Comparison of ENCODE assay signal across 28 mouse cellular contexts in the genomic region with DNA sequence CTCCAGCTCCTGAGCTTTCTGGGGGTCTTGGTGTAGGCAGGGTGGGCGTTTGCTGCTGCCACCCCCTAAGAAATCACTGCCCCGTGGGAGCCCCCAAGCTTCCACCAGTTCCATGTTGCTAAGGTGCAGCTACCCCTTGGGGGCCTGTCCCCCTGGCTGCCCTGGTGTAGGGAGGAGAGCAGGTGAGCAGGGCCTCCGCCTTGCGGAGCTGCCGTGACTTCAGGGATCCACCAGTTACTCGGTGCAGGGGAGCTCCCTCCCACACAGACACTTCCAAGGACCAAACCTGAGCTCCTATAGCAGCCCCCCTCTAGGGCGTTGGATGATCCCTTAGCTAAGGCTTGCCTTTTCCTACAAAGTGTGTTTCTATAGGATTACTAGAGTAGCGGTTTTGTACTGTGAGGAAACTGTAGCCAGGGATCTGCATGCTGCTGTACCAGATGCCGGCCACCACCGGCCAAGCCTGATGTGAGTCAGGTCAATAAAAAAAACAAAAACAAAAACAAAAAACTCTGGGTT. TPM values are rescaled to one million over a fixed set of nuclear protein-coding genes. Genes with fewer than 3 reads are reported as not detected.
A peak's percentile ranks its signal among the peaks of the same experiment; 100 is the strongest.
DNase-seq lines count a peak whose midpoint lies in the region; ATAC-seq and TF ChIP-seq lines count a peak whose summit lies in the region.
"Had no signal": no experiment of that assay in that cellular context is flagged by ENCODE, and none has a peak within 500 bp of the region (broad histone marks: within the 10 kb centered on the region; RNA-seq: fewer than 3 reads in every experiment).

No protein-coding gene starts in this region.

- H3K9ac ChIP-seq in forebrain, postnatal 0 days = no peak overlapping the region
- no peak overlapping the region for H3K9ac ChIP-seq in hindbrain, postnatal 0 days (replicated peaks; ENCODE audit: low read length)
- H3K9ac ChIP-seq in liver, embryonic 12.5 days = no peak overlapping the region
- H3K9ac ChIP-seq: embryonic facial prominence, embryonic 13.5 days; forebrain, embryonic 12.5 days; heart, embryonic 13.5 days; limb, embryonic 12.5 days; lung, embryonic 15.5 days; midbrain, embryonic 12.5 days had no signal

- 46% methylated on average over 10 of the region's 10 CpGs for WGBS in cerebellum, adult 2 months
- 77% methylated on average over 10 of the region's 10 CpGs for WGBS in forebrain, embryonic 10.5 days
- 77% methylated on average over 10 of the region's 10 CpGs for WGBS in forebrain, postnatal 0 days
- WGBS in hindbrain, postnatal 0 days = 68% methylated on average over 10 of the region's 10 CpGs
- 65% methylated on average over 10 of the region's 10 CpGs for WGBS in liver, embryonic 12.5 days (ENCODE audit: insufficient replicate concordance)

- intact Hi-C loops in left cerebral cortex, adult 2 months (cut with DNase I) = no loop called here

- no peak for ATAC-seq in forebrain, postnatal 0 days
- no peak for ATAC-seq in hindbrain, postnatal 0 days
- ATAC-seq in liver, embryonic 12.5 days = no peak
- ATAC-seq: intestine, embryonic 16.5 days had no signal

- no peak overlapping the region for H3K27ac ChIP-seq in cerebellum, adult 2 months (ENCODE audit: insufficient read depth, low read length)
- H3K27ac ChIP-seq in forebrain, embryonic 10.5 days = 0 out of 2 replicates have a peak overlapping the region, but pooled peaks have one; percentile 15
- no peak overlapping the region for H3K27ac ChIP-seq in forebrain, postnatal 0 days (ENCODE audit: low read depth, low read length)
- peak overlapping the region; percentile 32; the same call in 1 of the 2 replicates for H3K27ac ChIP-seq in left cerebral cortex, adult 2 months
- H3K27ac ChIP-seq in hindbrain, postnatal 0 days = peak overlapping the region; percentile 58; the same call in 1 of the 2 replicates
- no peak overlapping the region for H3K27ac ChIP-seq in liver, embryonic 12.5 days
- H3K27ac ChIP-seq: embryonic facial prominence, embryonic 13.5 days; forebrain, embryonic 12.5 days; heart, embryonic 13.5 days; kidney, postnatal 0 days; limb, embryonic 12.5 days; lung, embryonic 15.5 days; midbrain, embryonic 12.5 days had no signal

- peaks cover 81% of the 10 kb centered on the region for H3K4me1 ChIP-seq in cerebellum, adult 2 months (ENCODE audit: control insufficient read depth, insufficient read depth, low read length)
- H3K4me1 ChIP-seq in forebrain, embryonic 10.5 days = 0 out of 2 replicates have a peak, but pooled peaks cover 2% of the 10 kb centered on the region
- H3K4me1 ChIP-seq in forebrain, postnatal 0 days (ENCODE audit: insufficient read depth) = no peaks in the 10 kb centered on the region
- peaks cover 2% of the 10 kb centered on the region; the same call in 1 of the 2 replicates for H3K4me1 ChIP-seq in hindbrain, postnatal 0 days (ENCODE audit: insufficient read depth, low read length)
- H3K4me1 ChIP-seq in liver, embryonic 12.5 days = no peaks in the 10 kb centered on the region
- H3K4me1 ChIP-seq: embryonic facial prominence, embryonic 13.5 days; forebrain, embryonic 12.5 days; heart, embryonic 13.5 days; limb, embryonic 12.5 days; lung, embryonic 15.5 days had no signal

- no peak for TF ChIP-seq CTCF in cerebellum, adult 2 months (IDR thresholded peaks at IDR 0.05; ENCODE audit: borderline replicate concordance, insufficient read depth, low read depth, low read length)
- TF ChIP-seq CTCF in forebrain, postnatal 0 days (IDR thresholded peaks at IDR 0.05; ENCODE audit: low read depth) = no peak
- no peak for TF ChIP-seq CTCF in left cerebral cortex, adult 2 months (IDR thresholded peaks at IDR 0.05)
- no peak for TF ChIP-seq CTCF in hindbrain, postnatal 0 days (IDR thresholded peaks at IDR 0.05; ENCODE audit: low read depth)

- H3K27me3 ChIP-seq in cerebellum, adult 2 months (ENCODE audit: control insufficient read depth, insufficient read depth, low read length) = no peaks in the 10 kb centered on the region
- H3K27me3 ChIP-seq in forebrain, embryonic 10.5 days (ENCODE audit: poor library complexity, severe bottlenecking) = no peaks in the 10 kb centered on the region
- H3K27me3 ChIP-seq in forebrain, postnatal 0 days (ENCODE audit: insufficient read depth, low read length) = no peaks in the 10 kb centered on the region
- H3K27me3 ChIP-seq in hindbrain, postnatal 0 days (ENCODE audit: insufficient read depth, low read length) = no peaks in the 10 kb centered on the region
- H3K27me3 ChIP-seq in liver, embryonic 12.5 days (replicated peaks) = no peaks in the 10 kb centered on the region
- H3K27me3 ChIP-seq: embryonic facial prominence, embryonic 13.5 days; forebrain, embryonic 12.5 days; limb, embryonic 12.5 days; lung, embryonic 15.5 days; midbrain, embryonic 12.5 days had no signal

- no peak for TF ChIP-seq POLR2A in cerebellum, adult 2 months (IDR thresholded peaks at IDR 0.05; ENCODE audit: borderline replicate concordance, insufficient read depth, low read length)

- H3K4me2 ChIP-seq in forebrain, postnatal 0 days (ENCODE audit: low read depth) = no peak overlapping the region
- H3K4me2 ChIP-seq in hindbrain, postnatal 0 days (ENCODE audit: low read depth, low read length) = no peak overlapping the region
- H3K4me2 ChIP-seq in liver, embryonic 12.5 days = no peak overlapping the region
- H3K4me2 ChIP-seq: embryonic facial prominence, embryonic 13.5 days; forebrain, embryonic 12.5 days; heart, embryonic 13.5 days; limb, embryonic 12.5 days; lung, embryonic 15.5 days; midbrain, embryonic 12.5 days had no signal

- no peaks in the 10 kb centered on the region for H3K9me3 ChIP-seq in forebrain, embryonic 10.5 days
- H3K9me3 ChIP-seq in forebrain, postnatal 0 days (ENCODE audit: low read length) = no peaks in the 10 kb centered on the region
- no peaks in the 10 kb centered on the region for H3K9me3 ChIP-seq in hindbrain, postnatal 0 days (ENCODE audit: low read length)
- no peaks in the 10 kb centered on the region for H3K9me3 ChIP-seq in liver, embryonic 12.5 days (replicated peaks)
- H3K9me3 ChIP-seq: embryonic facial prominence, embryonic 13.5 days; forebrain, embryonic 12.5 days; heart, embryonic 13.5 days; limb, embryonic 12.5 days; lung, embryonic 15.5 days; midbrain, embryonic 12.5 days had no signal

- DNase-seq in cerebellum, adult 2 months = peak; percentile 33 to 36
- no peak for DNase-seq in cerebellum, adult 11-12 months
- DNase-seq in forebrain, embryonic 10.5 days (ENCODE audit: extremely low spot score, low spot score) = no peak
- DNase-seq in forebrain, postnatal 0 days = no peak
- DNase-seq in left cerebral cortex, adult 2 months (ENCODE audit: extremely low spot score in 1 of 2, low spot score in 2 of 2) = no peak
- no peak for DNase-seq in left cerebral cortex, adult 18-20 months (ENCODE audit: low spot score in 2 of 2)
- no peak for DNase-seq in hindbrain, postnatal 0 days (ENCODE audit: low spot score)
- DNase-seq: adrenal gland, adult 8-10 months; gastrocnemius, postnatal 10 days; heart, postnatal 10 days; kidney, adult 8-10 months; kidney, postnatal 4 days; layer of hippocampus, adult 9-11 months; right cerebral cortex, adult 18-20 months; spleen, adult 18-20 months; thymus, postnatal 14 days had no signal

- peaks cover 56% of the 10 kb centered on the region for H3K36me3 ChIP-seq in forebrain, embryonic 10.5 days (replicated peaks)
- H3K36me3 ChIP-seq in forebrain, postnatal 0 days (ENCODE audit: insufficient read depth) = peaks cover 35% of the 10 kb centered on the region
- H3K36me3 ChIP-seq in hindbrain, postnatal 0 days (ENCODE audit: insufficient read depth, low read length) = peaks cover 11% of the 10 kb centered on the region; the same call in 1 of the 2 replicates
- H3K36me3 ChIP-seq in liver, embryonic 12.5 days = no peaks in the 10 kb centered on the region
- H3K36me3 ChIP-seq: embryonic facial prominence, embryonic 13.5 days; G1E; heart, embryonic 13.5 days; lung, embryonic 15.5 days had no signal

- H3K4me3 ChIP-seq in cerebellum, adult 2 months (replicated peaks; ENCODE audit: insufficient read depth, low read depth, low read length) = no peak overlapping the region
- H3K4me3 ChIP-seq in forebrain, embryonic 10.5 days = no peak overlapping the region
- H3K4me3 ChIP-seq in forebrain, postnatal 0 days (ENCODE audit: low read depth, low read length) = no peak overlapping the region
- no peak overlapping the region for H3K4me3 ChIP-seq in left cerebral cortex, adult 2 months
- no peak overlapping the region for H3K4me3 ChIP-seq in hindbrain, postnatal 0 days (ENCODE audit: low read length)
- H3K4me3 ChIP-seq in liver, embryonic 12.5 days = no peak overlapping the region
- H3K4me3 ChIP-seq: embryonic facial prominence, embryonic 13.5 days; erythroblast, embryonic 14.5 days; forebrain, embryonic 12.5 days; heart, embryonic 13.5 days; limb, embryonic 12.5 days; lung, embryonic 15.5 days; midbrain, embryonic 12.5 days had no signal

RNA-seq across cellular contexts. Expression of a gene that starts 15.5 kb away (rescaled TPM):
- polyA plus RNA-seq in cerebellum, adult 2 months (2012; rRNA removed) = 127 and 156 TPM in 2 replicates
- 72.5 and 76.5 TPM in 2 replicates for polyA plus RNA-seq in forebrain, embryonic 10.5 days (2016; fragmentation: Nextera tagmentation; extraction: Ambion mirVana)
- 121 and 125 TPM in 2 replicates for total RNA-seq in forebrain, postnatal 0 days (2014; rRNA removed)
- polyA plus RNA-seq in forebrain, postnatal 0 days (2015; fragmentation: Nextera tagmentation; extraction: Ambion mirVana) = 112 and 142 TPM in 2 replicates
- total RNA-seq in left cerebral cortex, adult 2 months (2021) = 10 to 100 TPM; 48.2 to 56.9 TPM
- 10 to 100 TPM; 41.8 to 46.8 TPM for total RNA-seq in left cerebral cortex, adult 18-20 months (2021)
- 170 and 187 TPM in 2 replicates for total RNA-seq in hindbrain, postnatal 0 days (2014; rRNA removed)
- polyA plus RNA-seq in hindbrain, postnatal 0 days (2015; fragmentation: Nextera tagmentation; extraction: Ambion mirVana) = 157 and 161 TPM in 2 replicates
- polyA plus RNA-seq in liver, embryonic 12.5 days (2016; fragmentation: Nextera tagmentation; extraction: Ambion mirVana) = 0.86 and 1.2 TPM in 2 replicates
- total RNA-seq: megakaryocyte progenitor cell, adult 5-6 weeks had no signal
- polyA plus RNA-seq: erythroblast, embryonic 14.5 days; G1E had no signal

Comparison
In these comparisons a context has a peak if more than half of its experiments do, and no peak if none do; other contexts are left out.
1. DNase-seq: peak in cerebellum, adult 2 months (2 of 2); none in cerebellum, adult 11-12 months (single experiment), forebrain, embryonic 10.5 days (single experiment), forebrain, postnatal 0 days (single experiment), left cerebral cortex, adult 2 months (0 of 2), left cerebral cortex, adult 18-20 months (0 of 2) and hindbrain, postnatal 0 days (single experiment).
2. H3K27ac ChIP-seq: peak in forebrain, embryonic 10.5 days (single experiment), left cerebral cortex, adult 2 months (single experiment) and hindbrain, postnatal 0 days (single experiment); none in cerebellum, adult 2 months (single experiment), forebrain, postnatal 0 days (single experiment) and liver, embryonic 12.5 days (single experiment).
3. RNA of a gene that starts 15.5 kb away (polyA plus RNA-seq): 157 to 161 TPM in hindbrain, postnatal 0 days, 112 to 142 TPM in forebrain, postnatal 0 days, 127 to 156 TPM in cerebellum, adult 2 months and 72.5 to 76.5 TPM in forebrain, embryonic 10.5 days; 0.86 to 1.2 TPM in liver, embryonic 12.5 days; every median in the first group is over 10 times any median in the second.